Mouse (Mus musculus) ES-E14 (cell line): ENCODE measurements around the gene S1pr1. TPM values are rescaled to one million over a fixed set of nuclear protein-coding genes. Genes with fewer than 3 reads are reported as not detected.

Experiments used
- DNase-seq: peaks from one replicate; pipeline ENCODE4 v3.0.0-alpha.2; 2013; ENCODE audit warnings: low read depth, low spot score
- H3K27ac ChIP-seq: 2 replicates; pipeline ENCODE4 v1.5.1; 2012; ENCODE audit warnings: low read depth, mild to moderate bottlenecking, low read length, moderate library complexity, mixed read lengths; ENCODE audit not compliant: poor library complexity, insufficient read depth, severe bottlenecking
- H3K36me3 ChIP-seq: 2 replicates; pipeline ENCODE4 v1.6.1; 2012; ENCODE audit warnings: mild to moderate bottlenecking, low read length, moderate library complexity, mixed read lengths; ENCODE audit not compliant: control insufficient read depth, poor library complexity, insufficient read depth, severe bottlenecking
- H3K4me1 ChIP-seq, 2 experiments: fragments of 150-350 bp in 1 of 2; sonication (generic) in 1 of 2; 2 replicates each; pipeline ENCODE4 v1.6.1; 2012; ENCODE audit warnings: low read length in 2 of 2, mild to moderate bottlenecking in 1 of 2, mixed read lengths in 1 of 2; ENCODE audit not compliant: control insufficient read depth in 2 of 2, insufficient read depth in 2 of 2, poor library complexity in 1 of 2
- H3K4me3 ChIP-seq, 2 experiments: fragments of 150-350 bp in 1 of 2; sonication (generic) in 1 of 2; 2 replicates each; pipeline ENCODE4 v1.5.1; 2012; ENCODE audit warnings: low read length in 2 of 2, low read depth in 1 of 2, mild to moderate bottlenecking in 1 of 2, mixed read lengths in 1 of 2; ENCODE audit not compliant: insufficient read depth in 1 of 2, poor library complexity in 1 of 2, severe bottlenecking in 1 of 2
- H3K9ac ChIP-seq: 2 replicates; pipeline ENCODE4 v1.6.1; 2012; ENCODE audit warnings: low read depth, mild to moderate bottlenecking, low read length, mixed read lengths; ENCODE audit not compliant: poor library complexity, insufficient read depth, severe bottlenecking
- H3K9me3 ChIP-seq: fragments of 150-350 bp; sonication (generic); 2 replicates; pipeline ENCODE4 v1.6.1; 2012; ENCODE audit warnings: low read depth, mild to moderate bottlenecking, low read length; ENCODE audit not compliant: control insufficient read depth, insufficient read depth
- CHD2 ChIP-seq: IDR thresholded peaks from 2 replicates; pipeline ENCODE4 v1.6.1; 2014; ENCODE audit warnings: mild to moderate bottlenecking, low read depth, low read length, inconsistent platforms
- HCFC1 ChIP-seq: IDR thresholded peaks from 2 replicates; pipeline ENCODE4 v1.6.1; 2012; ENCODE audit warnings: low read length, inconsistent platforms, borderline replicate concordance; ENCODE audit not compliant: insufficient read depth
- MAFK ChIP-seq: IDR thresholded peaks from 2 replicates; pipeline ENCODE4 v1.6.1; 2014; ENCODE audit warnings: mild to moderate bottlenecking, low read depth, low read length, inconsistent platforms; ENCODE audit not compliant: insufficient read depth
- ZC3H11A ChIP-seq: IDR thresholded peaks from 2 replicates; pipeline ENCODE4 v1.6.1; 2012; ENCODE audit warnings: low read depth, mild to moderate bottlenecking, inconsistent platforms, low read length, borderline replicate concordance
- ZNF384 ChIP-seq: IDR thresholded peaks from 2 replicates; pipeline ENCODE4 v1.6.1; 2012; ENCODE audit warnings: low read depth, low read length, inconsistent platforms
- in situ Hi-C, 2 experiments: fragments of 600-800 bp; cut with MboI; formaldehyde crosslinking; loops; one replicate each; pipeline ENCODE4 v1.15.1; 2025; ENCODE audit warnings: low sequenced_read_pairs in 2 of 2, inconsistent platforms in 1 of 2; ENCODE audit not compliant: unreplicated experiment in 2 of 2
- total RNA-seq: library from RNA; depleted of rRNA; stranded (reverse); fragments of 300-350 nt; gene quantifications from 2 replicates; pipeline ENCODE4 v1.2.3, GENCODE M21; 2012

Gene S1pr1
- total RNA-seq, 1 experiment, result 2.5 TPM

- Histone ChIP-seq H3K9ac (no peak overlapping the region), H3K27ac (no peak overlapping the region), H3K9me3 (no peaks in the 10 kb centered on the region), H3K4me1 (no peaks in the 10 kb centered on the region), H3K4me3 (peak overlapping the region in 1 of 2 experiments; percentile 63; a peak in 2 of 4 replicates), H3K36me3 (no peaks in the 10 kb centered on the region)
- TF ChIP-seq ZC3H11A (no peak), MAFK (no peak), ZNF384 (no peak), CHD2 (no peak), HCFC1 (no peak)
- DNase-seq, result no peak
- in situ Hi-C loops, result no loop called here
These were observed 830 bp downstream of the S1pr1 start for GRCm38 (mm10) chr3:115714049-115714435.

DNA sequence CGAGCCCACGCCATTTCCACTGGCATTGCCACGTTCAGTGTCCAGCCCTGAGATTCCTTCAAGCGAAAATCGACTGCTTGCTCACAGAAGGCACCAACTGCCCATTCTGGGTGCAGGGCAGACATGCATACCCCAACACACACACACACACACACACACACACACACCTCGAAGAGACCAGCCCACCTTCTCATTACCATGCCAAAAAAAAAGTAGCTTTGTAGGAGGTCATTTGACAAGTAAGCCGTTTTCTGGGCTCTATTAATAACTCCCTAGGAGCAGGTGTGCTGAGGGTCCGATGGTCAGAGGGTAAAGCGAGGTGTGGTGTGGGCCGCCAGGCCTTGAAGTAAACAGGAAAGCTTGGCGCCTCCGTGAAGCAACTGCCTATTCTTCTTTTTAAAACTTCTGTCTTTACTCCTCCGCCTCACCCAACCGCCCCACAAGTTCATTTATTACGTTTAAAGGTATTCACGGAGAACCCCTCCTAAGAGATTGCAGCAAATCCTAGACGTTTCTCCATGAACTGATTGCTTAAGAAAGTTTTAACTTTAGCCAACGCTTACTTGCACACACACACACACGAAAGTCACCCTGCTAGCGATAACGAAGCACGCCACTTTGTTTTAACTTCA is 1.3 kb downstream of the S1pr1 start:
- in situ Hi-C loops, result no loop called here
- Histone ChIP-seq H3K9me3 (no peaks in the 10 kb centered on the region), H3K36me3 (no peaks in the 10 kb centered on the region), H3K27ac (no peak overlapping the region), H3K9ac (no peak overlapping the region; the same call in 1 of the 2 replicates), H3K4me3 (no peak overlapping the region), H3K4me1 (no peaks in the 10 kb centered on the region)
- no peak for DNase-seq
- TF ChIP-seq HCFC1 (no peak), ZNF384 (no peak), MAFK (no peak), ZC3H11A (no peak), CHD2 (no peak)

- H3K9me3 ChIP-seq, result no peaks in the 10 kb centered on the region
- H3K4me1 ChIP-seq, result no peaks in the 10 kb centered on the region
- peak overlapping the region in 1 of 2 experiments; percentile 53; a peak in 2 of 4 replicates for H3K4me3 ChIP-seq
- in situ Hi-C loops, result no loop called here
- DNase-seq, result peak; percentile 65
- TF ChIP-seq MAFK (no peak), CHD2 (no peak), HCFC1 (no peak), ZC3H11A (peak; percentile 64; the same call in 1 of the 2 replicates)
- H3K9ac ChIP-seq, result no peak overlapping the region
- H3K36me3 ChIP-seq, result no peaks in the 10 kb centered on the region
- no peak overlapping the region for H3K27ac ChIP-seq
These were observed 2.1 kb downstream of the S1pr1 start for GRCm38 (mm10) chr3:115712808-115713200.

GRCm38 (mm10) chr3:115711924-115712807 is 2.7 kb downstream of the S1pr1 start:
- H3K9ac ChIP-seq, result no peak overlapping the region

More at GRCm38 (mm10) chr3:115711924-115712807, 2.7 kb downstream of the S1pr1 start:
- TF ChIP-seq MAFK, result no peak
- TF ChIP-seq ZC3H11A, result no peak
- no peak for TF ChIP-seq ZNF384
- no peak for TF ChIP-seq CHD2
- no peak for TF ChIP-seq HCFC1
- H3K27ac ChIP-seq, result no peak overlapping the region
- peak overlapping the region in 1 of 2 experiments; percentile 53; a peak in 2 of 4 replicates for H3K4me3 ChIP-seq
- H3K36me3 ChIP-seq, result no peaks in the 10 kb centered on the region
- no peaks in the 10 kb centered on the region for H3K4me1 ChIP-seq
- in situ Hi-C loops, result no loop called here
- DNase-seq, result no peak
- H3K9me3 ChIP-seq, result no peaks in the 10 kb centered on the region
